Mouse (Mus musculus) adrenal gland, postnatal 10 days (tissue): ENCODE data around the gene Asb15. TPM values are rescaled to one million over a fixed set of nuclear protein-coding genes. Genes with fewer than 3 reads are reported as not detected.
A peak's percentile ranks its signal among the peaks of the same experiment; 100 is the strongest.

Source experiments
- DNase-seq: peaks from one replicate; pipeline ENCODE4 v3.0.0; 2021; ENCODE audit warnings: mixed read lengths
- long read RNA-seq, 2 experiments: library from polyadenylated mRNA; stranded (forward); transcript quantifications; one replicate each; pipeline ENCODE4 v2.0.0; 2021
- total RNA-seq, 2 experiments: library from RNA; stranded (reverse); gene quantifications; 2 replicates each; pipeline ENCODE4 v1.2.3; 2021

Asb15 gene
- total RNA-seq: under 1 TPM; 0.12 to 0.82 TPM
- long read RNA-seq, experiment 1: 0 reads
- long read RNA-seq, experiment 2, partial matches to known transcripts: 0 of 1 reads
- long read RNA-seq, experiment 2, other reads (novel, unspliced or antisense): 1 of 1 reads

- no peak for DNase-seq
Observed at GRCm38 (mm10) chr6:24528064-24528243, at the start of gene Asb15. TSS of gene Asb15 (plus strand) at chr6:24528144.

GRCm38 (mm10) chr6:24486530-24486929 lies 41.4 kb upstream of the Asb15 start:
- no peak for DNase-seq

- no peak for DNase-seq
Observed at GRCm38 (mm10) chr6:24490341-24490740, 37.6 kb upstream of the Asb15 start.

GRCm38 (mm10) chr6:24504141-24504540 lies 23.8 kb upstream of the Asb15 start:
- no peak for DNase-seq

- peak; percentile 73 for DNase-seq
Observed at GRCm38 (mm10) chr6:24514552-24515284, 13.2 kb upstream of the Asb15 start, which contains the start of gene Iqub. TSS of gene Iqub (minus strand) at chr6:24515067.

GRCm38 (mm10) chr6:24516197-24516596 lies 11.7 kb upstream of the Asb15 start:
- no peak for DNase-seq

GRCm38 (mm10) chr6:24525705-24526104 lies 2.2 kb upstream of the Asb15 start:
- DNase-seq: no peak

- DNase-seq: peak; percentile 93
Observed at GRCm38 (mm10) chr6:24527155-24528063, 535 bp upstream of the Asb15 start, which contains the start of gene Ndufa5. TSS of gene Ndufa5 (minus strand) at chr6:24528013.

- DNase-seq: peak; percentile 51
Observed at GRCm38 (mm10) chr6:24530166-24530565, 2.2 kb downstream of the Asb15 start.

GRCm38 (mm10) chr6:24530711-24531420 lies 2.9 kb downstream of the Asb15 start:
- no peak for DNase-seq

GRCm38 (mm10) chr6:24532804-24533203 lies 4.9 kb downstream of the Asb15 start:
- DNase-seq: no peak

- no peak for DNase-seq
Observed at GRCm38 (mm10) chr6:24538435-24538834, 10.5 kb downstream of the Asb15 start.

GRCm38 (mm10) chr6:24540106-24540505 lies 12.2 kb downstream of the Asb15 start:
- no peak for DNase-seq

- no peak for DNase-seq
Observed at GRCm38 (mm10) chr6:24542393-24542792, 14.4 kb downstream of the Asb15 start.

GRCm38 (mm10) chr6:24543119-24543591 lies 15.2 kb downstream of the Asb15 start:
- no peak for DNase-seq

- DNase-seq: no peak
Observed at GRCm38 (mm10) chr6:24546716-24547420, 18.9 kb downstream of the Asb15 start.

GRCm38 (mm10) chr6:24549801-24550200 lies 21.9 kb downstream of the Asb15 start:
- no peak for DNase-seq

GRCm38 (mm10) chr6:24552046-24552445 lies 24.1 kb downstream of the Asb15 start:
- DNase-seq: no peak

GRCm38 (mm10) chr6:24554427-24555086 lies 26.6 kb downstream of the Asb15 start:
- DNase-seq: no peak

GRCm38 (mm10) chr6:24555488-24555887 lies 27.5 kb downstream of the Asb15 start:
- no peak for DNase-seq

GRCm38 (mm10) chr6:24564081-24564480 lies 36.1 kb downstream of the Asb15 start:
- no peak for DNase-seq
